Mouse (Mus musculus): ENCODE results near the gene Spata32. TPM values are rescaled to one million over a fixed set of nuclear protein-coding genes. Genes with fewer than 3 reads are reported as not detected.

Spata32 gene
- polyA plus RNA-seq, 1 experiment from 2014 or later: 0.15 TPM

Other genes starting within 250 kb of the Spata32 start
- gene Nmt1, start 190.2 kb downstream of the Spata32 start, polyA plus RNA-seq (2015; fragmentation: Nextera tagmentation; extraction: Ambion mirVana): 41.0 and 43.9 TPM in 2 replicates
- gene Dcakd, start 190.1 kb downstream of the Spata32 start, polyA plus RNA-seq (2015; fragmentation: Nextera tagmentation; extraction: Ambion mirVana): 152 and 168 TPM in 2 replicates
- gene Plcd3, start 116.8 kb downstream of the Spata32 start, polyA plus RNA-seq (2015; fragmentation: Nextera tagmentation; extraction: Ambion mirVana): 1.9 and 2.3 TPM in 2 replicates
- 14.6 and 14.8 TPM in 2 replicates for gene Acbd4, start 116.8 kb downstream of the Spata32 start, polyA plus RNA-seq (2015; fragmentation: Nextera tagmentation; extraction: Ambion mirVana)
- 3.4 and 3.8 TPM in 2 replicates for gene Hexim1, start 102.2 kb downstream of the Spata32 start, polyA plus RNA-seq (2015; fragmentation: Nextera tagmentation; extraction: Ambion mirVana)
- gene Hexim2, start 86.0 kb downstream of the Spata32 start, polyA plus RNA-seq (2015; fragmentation: Nextera tagmentation; extraction: Ambion mirVana): 20.8 and 23.8 TPM in 2 replicates
- 1.7 and 3.1 TPM in 2 replicates for gene Fmnl1, start 47.3 kb downstream of the Spata32 start, polyA plus RNA-seq (2015; fragmentation: Nextera tagmentation; extraction: Ambion mirVana)
- 0.75 and 0.98 TPM in 2 replicates for gene 1700023F06Rik, start 9.9 kb downstream of the Spata32 start, polyA plus RNA-seq (2015; fragmentation: Nextera tagmentation; extraction: Ambion mirVana)
- gene Map3k14, start 49.0 kb upstream of the Spata32 start, polyA plus RNA-seq (2015; fragmentation: Nextera tagmentation; extraction: Ambion mirVana): 3.7 and 3.9 TPM in 2 replicates
- 2.5 and 3.0 TPM in 2 replicates for gene Arhgap27, start 145.3 kb upstream of the Spata32 start, polyA plus RNA-seq (2015; fragmentation: Nextera tagmentation; extraction: Ambion mirVana)
- 8.8 and 8.9 TPM in 2 replicates for gene Plekhm1, start 194.3 kb upstream of the Spata32 start, polyA plus RNA-seq (2015; fragmentation: Nextera tagmentation; extraction: Ambion mirVana)

All from forebrain, embryonic 15.5 days (tissue).